Mouse (Mus musculus) left cerebral cortex, postnatal 14 days (tissue): ENCODE results near the gene Minos1. TPM values are rescaled to one million over a fixed set of nuclear protein-coding genes. Genes with fewer than 3 reads are reported as not detected.

ENCODE experiments used
- DNase-seq, 2 experiments: peaks; one replicate each; pipeline ENCODE4 v3.0.0; 2021 to 2022; ENCODE audit warnings: low spot score in 2 of 2, mixed read lengths in 1 of 2
- intact Hi-C: fragments of 180-260 bp; cut with DNase I; formaldehyde crosslinking; loops from one replicate; pipeline ENCODE4 v1.15.1; 2025
- total RNA-seq, 2 experiments: library from RNA; stranded (reverse); gene quantifications; 2 replicates each; pipeline ENCODE4 v1.2.3; 2021

Minos1 gene
- total RNA-seq, 2 experiments from 2014 or later: 208 to 210 TPM

- no peak for DNase-seq
- intact Hi-C loops: no loop called here
These were observed 23.8 kb upstream of the Minos1 start for GRCm38 (mm10) chr4:139154576-139155307.

- DNase-seq: no peak
- intact Hi-C loops: no loop called here
These were observed 20.5 kb upstream of the Minos1 start for GRCm38 (mm10) chr4:139151370-139151769.

GRCm38 (mm10) chr4:139146760-139147159 lies 15.8 kb upstream of the Minos1 start:
- DNase-seq: peak in 1 of 2 experiments; percentile 17
- intact Hi-C loops: no loop called here

- intact Hi-C loops: no loop called here
- peak in 1 of 2 experiments; percentile 23 for DNase-seq
These were observed 14.2 kb upstream of the Minos1 start for GRCm38 (mm10) chr4:139145156-139145555.

GRCm38 (mm10) chr4:139144577-139144976 lies 13.7 kb upstream of the Minos1 start:
- intact Hi-C loops: no loop called here
- DNase-seq: no peak

- intact Hi-C loops: no loop called here
- DNase-seq: no peak
These were observed 12.1 kb upstream of the Minos1 start for GRCm38 (mm10) chr4:139142985-139143384.

GRCm38 (mm10) chr4:139141785-139142184 lies 10.9 kb upstream of the Minos1 start:
- DNase-seq: no peak
- intact Hi-C loops: no loop called here

- no peak for DNase-seq
- intact Hi-C loops: no loop called here
These were observed 9.4 kb upstream of the Minos1 start for GRCm38 (mm10) chr4:139140267-139140666.

GRCm38 (mm10) chr4:139136011-139136410 lies 5.1 kb upstream of the Minos1 start:
- DNase-seq: no peak
- intact Hi-C loops: no loop called here

GRCm38 (mm10) chr4:139133109-139133508 lies 2.2 kb upstream of the Minos1 start:
- intact Hi-C loops: loop anchor here (5.0 kb wide), 1 partner anchor 44 kb away; no protein-coding TSS in a partner anchor

GRCm38 (mm10) chr4:139131858-139132672 lies 1.2 kb upstream of the Minos1 start:
- no peak for DNase-seq
- intact Hi-C loops: loop anchor here (5.0 kb wide), 1 partner anchor 45 kb away; no protein-coding TSS in a partner anchor

More at GRCm38 (mm10) chr4:139133109-139133508, 2.2 kb upstream of the Minos1 start:
- no peak for DNase-seq

GRCm38 (mm10) chr4:139129806-139130700 lies 860 bp downstream of the Minos1 start:
- intact Hi-C loops: loop anchor here (5.0 kb wide), 1 partner anchor 47 kb away; no protein-coding TSS in a partner anchor
- peak; percentile 33 to 43 for DNase-seq

- no peak for DNase-seq
- intact Hi-C loops: no loop called here
These were observed 4.4 kb downstream of the Minos1 start for GRCm38 (mm10) chr4:139126475-139126874.

GRCm38 (mm10) chr4:139124940-139125339 lies 6.0 kb downstream of the Minos1 start:
- no peak for DNase-seq
- intact Hi-C loops: no loop called here

GRCm38 (mm10) chr4:139122557-139122956 lies 8.4 kb downstream of the Minos1 start:
- intact Hi-C loops: no loop called here
- DNase-seq: no peak

- DNase-seq: no peak
- intact Hi-C loops: no loop called here
These were observed 9.9 kb downstream of the Minos1 start for GRCm38 (mm10) chr4:139120998-139121397.

GRCm38 (mm10) chr4:139120281-139120814 lies 10.6 kb downstream of the Minos1 start:
- no peak for DNase-seq
- intact Hi-C loops: no loop called here

- no peak for DNase-seq
- intact Hi-C loops: no loop called here
These were observed 14.4 kb downstream of the Minos1 start for GRCm38 (mm10) chr4:139116356-139117063.

GRCm38 (mm10) chr4:139115721-139116120 lies 15.2 kb downstream of the Minos1 start:
- DNase-seq: no peak
- intact Hi-C loops: no loop called here
